Mouse (Mus musculus) v-Abl transformed pro-B cells (cell line): Measurements from ENCODE around the gene Dnah2.

ENCODE experiments used
- in situ Hi-C, 2 experiments: fragments of 400-800 bp; cut with MboI; formaldehyde crosslinking; loops; one replicate each; pipeline ENCODE4 v1.15.1; 2025; ENCODE audit not compliant: unreplicated experiment in 2 of 2

Gene Dnah2

DNA sequence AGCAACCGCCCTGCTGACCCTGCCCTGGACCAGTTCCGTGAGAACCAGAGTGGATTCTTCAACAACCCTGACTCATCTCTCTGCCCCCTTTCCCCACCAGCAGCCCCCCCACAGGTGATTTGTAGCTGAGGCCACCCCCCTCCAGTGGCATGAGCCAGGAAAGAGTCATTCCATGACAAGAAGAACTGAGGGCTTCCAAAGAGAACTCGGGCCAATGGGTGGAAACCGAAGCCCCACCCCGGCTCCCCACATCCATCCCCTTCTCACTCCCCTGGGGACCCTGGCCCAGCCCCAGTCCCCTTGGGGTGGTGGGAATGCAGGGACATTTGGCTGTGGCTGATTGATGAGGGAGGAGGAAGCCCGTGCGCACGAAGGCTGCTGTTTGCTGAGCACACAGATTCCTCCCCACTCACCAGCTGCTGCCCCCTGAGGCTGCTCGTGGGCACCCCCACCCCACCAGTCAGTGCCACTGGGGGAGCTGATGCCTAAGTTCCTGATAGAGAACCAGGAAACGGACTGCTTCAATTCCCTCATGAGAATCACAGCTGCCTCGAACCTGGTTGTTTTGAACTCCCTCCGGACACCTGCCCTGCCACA is at the start of gene Dnah2:
TSS of gene Dnah2 (minus strand) at position 51 of the 597 bp plus-strand sequence.
- in situ Hi-C loops, result no loop called here

DNA sequence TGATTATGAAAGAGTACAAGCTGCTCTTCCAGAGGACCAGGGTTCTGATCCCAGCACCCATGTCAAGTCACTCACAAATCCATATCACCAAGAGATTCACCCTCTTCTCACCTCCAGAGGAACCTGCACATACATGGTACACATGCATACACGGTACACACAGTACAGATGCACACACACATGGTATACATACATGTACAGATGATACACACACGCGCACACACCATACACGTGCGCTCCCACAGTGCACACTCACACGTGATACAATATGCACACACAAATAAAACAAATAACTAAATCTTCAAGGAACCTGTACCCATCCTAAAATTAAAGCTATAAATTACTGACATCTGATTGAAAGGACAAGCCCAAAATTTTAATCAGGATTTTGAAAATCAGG is 45.9 kb upstream of the Dnah2 start:
- in situ Hi-C loops, result no loop called here

DNA sequence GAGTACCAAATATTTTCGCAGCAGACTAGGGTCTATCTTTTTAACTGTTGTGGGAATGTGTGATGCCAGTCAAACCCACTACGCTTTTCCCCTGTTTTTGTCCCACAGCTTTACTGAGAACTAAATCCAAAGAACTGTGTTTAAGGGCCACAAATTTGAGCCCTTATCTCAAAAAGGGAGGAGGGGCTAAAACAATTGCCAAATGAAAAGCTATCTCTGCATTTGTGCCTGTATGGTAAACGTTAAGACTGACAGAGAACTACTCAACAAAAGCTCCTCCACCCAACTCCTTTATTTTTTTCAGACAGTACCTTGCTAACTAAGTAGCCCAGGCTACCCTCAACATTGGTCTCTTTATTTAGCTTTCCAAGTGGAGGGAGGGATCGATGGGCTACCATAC is 43.9 kb upstream of the Dnah2 start:
- in situ Hi-C loops, result no loop called here

DNA sequence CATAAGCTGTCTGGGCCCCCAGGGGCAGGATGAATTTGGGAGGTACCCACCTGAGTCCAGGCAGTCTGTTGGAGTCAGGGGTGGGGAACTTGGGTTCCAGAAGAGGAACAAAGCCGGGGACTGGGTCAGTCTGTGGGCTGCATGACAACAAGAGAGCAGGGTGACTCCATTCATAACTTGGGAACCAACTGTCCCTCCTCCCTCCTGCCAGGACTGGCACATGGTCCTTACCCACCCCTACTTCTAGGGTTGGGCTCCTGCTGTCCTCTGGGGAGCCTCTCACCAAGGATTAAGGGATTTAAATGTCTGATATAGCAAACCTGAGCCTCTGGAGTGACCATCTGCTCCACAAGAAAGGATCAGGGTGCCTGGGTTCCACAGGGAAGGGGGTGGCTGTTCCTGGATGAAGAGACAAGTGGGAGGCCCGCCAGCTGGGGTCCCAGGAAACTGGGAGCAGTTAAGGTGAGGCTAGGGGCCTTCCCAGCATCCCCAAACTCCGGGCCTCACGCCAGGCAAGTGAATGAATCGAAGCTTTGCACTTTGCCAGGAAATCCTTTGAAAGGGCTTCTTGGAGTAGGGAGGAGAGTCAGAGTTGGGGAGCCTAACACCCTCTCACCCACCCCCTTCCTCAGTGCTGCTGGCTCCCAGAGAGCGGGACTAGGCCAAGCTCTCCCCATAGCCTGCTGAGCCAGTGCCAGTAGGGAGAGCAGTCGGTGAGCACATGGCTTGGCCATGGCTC is 43.2 kb upstream of the Dnah2 start:
- in situ Hi-C loops, result no loop called here

DNA sequence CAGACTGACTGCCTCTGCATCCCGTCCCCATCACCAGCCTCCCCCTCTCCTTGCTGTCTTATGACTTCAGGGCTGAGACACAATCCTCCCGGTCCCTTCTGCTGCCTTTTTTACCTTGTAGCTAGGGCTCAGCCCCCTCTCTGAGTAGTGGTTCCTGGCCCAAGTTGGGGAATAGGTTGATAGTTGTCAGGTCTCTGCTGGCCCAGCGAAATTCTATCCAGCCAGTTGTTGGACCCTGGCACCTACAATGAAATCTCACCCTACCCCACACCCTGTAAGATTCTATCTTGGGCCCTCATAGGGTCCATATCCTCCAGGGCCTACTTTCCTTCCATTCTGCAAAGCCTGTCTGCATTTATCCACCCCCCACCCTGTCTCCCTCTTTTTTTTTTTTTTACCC is 42.5 kb upstream of the Dnah2 start:
- in situ Hi-C loops, result no loop called here

DNA sequence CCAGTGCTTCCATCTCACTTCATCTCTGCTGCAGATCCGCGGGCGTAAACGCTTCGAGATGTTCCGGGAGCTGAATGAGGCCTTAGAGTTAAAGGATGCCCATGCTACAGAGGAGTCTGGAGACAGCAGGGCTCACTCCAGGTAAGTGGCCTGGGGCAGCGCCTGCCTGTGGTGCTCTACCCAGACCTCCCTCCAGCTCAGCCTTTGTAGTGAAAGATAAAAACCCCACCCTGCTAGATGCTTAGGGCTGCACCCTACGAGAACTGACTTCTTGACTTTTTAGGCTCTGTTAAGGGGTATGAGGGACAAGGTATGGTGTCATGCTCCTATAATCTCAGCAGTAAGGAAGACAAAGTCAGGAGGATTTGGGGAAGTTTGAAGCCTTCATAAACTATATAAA is 41.7 kb upstream of the Dnah2 start:
- in situ Hi-C loops, result no loop called here

DNA sequence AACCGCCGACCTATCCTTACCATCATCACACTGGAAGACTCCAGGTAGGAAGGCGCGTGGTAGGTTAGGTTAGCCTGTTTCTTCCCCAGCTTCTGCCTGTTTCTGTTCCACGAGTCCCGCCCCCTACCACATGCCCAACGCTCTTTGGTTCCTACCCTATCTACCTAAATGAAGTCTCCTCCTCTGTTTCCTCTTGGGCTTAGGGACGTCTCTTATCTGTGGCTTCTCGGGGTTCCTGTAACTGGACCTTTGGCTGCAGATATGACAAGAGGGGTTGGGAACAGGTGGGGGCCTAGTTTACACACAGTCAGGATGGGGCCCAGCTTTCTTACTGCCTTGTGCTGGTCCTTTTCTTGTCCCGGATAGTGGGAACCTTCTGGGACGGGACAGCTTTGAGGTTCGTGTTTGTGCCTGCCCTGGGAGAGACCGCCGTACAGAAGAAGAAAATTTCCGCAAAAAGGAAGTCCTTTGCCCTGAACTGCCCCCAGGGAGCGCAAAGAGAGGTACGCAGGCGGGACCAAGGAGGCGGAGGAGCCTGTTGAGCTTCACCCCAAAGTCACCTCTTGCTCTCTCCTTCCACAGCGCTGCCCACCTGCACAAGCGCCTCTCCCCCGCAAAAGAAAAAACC is 40.4 kb upstream of the Dnah2 start:
- in situ Hi-C loops, result no loop called here

DNA sequence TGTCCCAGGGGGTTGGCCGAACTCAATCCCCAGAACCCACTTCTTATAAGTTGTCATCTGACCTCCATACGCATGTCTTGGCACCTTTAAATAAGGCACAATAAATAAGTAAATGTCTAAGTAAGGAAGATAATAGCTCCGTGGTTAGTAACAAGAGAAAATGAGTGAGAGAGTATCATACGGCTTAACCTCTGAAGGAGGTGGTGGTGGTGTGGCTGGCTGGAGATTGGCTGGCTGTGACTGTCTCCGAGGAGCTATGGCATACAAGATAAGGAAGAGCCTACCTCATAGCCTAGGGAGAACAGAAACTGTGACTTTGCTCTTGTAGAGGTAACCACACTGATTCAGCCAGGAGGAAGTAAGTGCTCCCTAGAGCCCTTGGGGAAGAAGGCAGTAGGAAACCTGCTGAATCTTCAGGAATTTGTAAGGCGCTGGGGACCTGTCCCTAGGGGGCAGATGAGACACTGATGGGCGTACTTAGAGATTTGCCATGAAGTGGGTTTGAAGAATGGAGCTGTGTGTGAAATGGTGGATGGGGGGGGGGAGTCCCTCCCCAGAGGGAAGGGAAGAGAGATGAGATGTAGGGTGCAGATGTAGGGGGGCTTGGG is 36.9 kb upstream of the Dnah2 start:
- in situ Hi-C loops, result no loop called here

DNA sequence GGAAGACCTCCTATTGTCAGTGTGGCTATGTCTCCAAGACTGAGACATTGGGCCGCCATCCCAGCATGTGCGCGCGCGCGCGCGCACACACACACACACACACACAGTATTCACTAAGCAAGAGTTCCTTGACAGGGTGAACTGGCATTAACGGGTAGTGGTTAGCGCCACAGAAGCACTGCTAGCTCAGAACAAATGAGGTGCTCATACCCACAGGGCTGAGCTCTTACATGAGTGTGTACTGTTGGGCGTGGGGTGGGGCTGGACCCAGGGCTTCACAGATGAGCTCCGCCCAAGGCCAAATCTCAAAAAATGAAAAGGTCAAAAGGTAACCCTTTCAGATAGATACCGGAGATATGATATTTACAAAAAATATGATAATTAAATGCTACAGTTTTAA is 36.0 kb upstream of the Dnah2 start:
- in situ Hi-C loops, result no loop called here

DNA sequence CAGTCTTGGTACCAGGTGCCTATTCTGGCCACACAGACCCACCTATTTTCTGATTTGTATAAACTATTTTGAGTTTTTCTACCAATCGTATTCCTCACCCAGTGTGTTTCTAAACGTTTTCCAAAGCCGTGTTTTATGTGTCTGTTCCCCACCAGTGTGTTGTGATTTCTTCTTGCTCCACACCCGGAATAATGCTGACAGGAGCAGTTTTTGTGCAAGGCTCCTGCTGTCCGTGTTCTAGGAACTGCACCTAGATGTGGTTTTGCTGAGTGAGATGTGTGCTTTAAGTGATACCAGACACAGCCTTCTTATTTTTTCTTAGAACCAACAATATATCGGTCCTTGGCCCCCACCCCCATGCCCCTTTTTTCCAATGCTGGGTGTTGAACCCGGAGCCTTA is 35.1 kb upstream of the Dnah2 start:
- in situ Hi-C loops, result no loop called here

DNA sequence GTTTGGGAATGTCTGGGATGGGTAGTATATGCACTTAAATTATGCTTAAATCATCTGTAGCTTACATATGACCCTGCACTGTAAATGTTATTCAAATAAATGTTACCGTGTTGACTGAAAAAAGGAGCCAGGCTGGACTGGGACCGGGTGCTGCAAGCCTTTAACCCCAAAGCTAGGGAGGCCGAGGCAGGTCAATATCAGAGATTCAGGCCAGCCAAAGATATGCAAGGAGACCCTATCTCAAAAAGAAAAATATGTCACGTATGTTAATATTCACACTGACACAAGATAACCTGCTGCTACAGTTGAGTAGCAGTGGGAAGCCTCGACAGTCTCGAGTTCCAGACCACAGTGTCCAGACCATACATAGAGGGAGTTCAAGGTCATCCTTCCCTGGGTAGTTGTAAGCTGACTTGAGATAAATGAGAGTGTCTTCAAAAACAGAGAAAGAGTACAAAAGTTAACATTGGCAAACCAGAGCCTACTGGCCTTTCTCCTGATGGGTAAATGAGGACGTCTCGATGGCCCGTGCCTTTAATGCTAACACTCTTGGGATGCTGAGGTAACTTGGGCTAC is 33.4 kb upstream of the Dnah2 start:
- in situ Hi-C loops, result no loop called here

DNA sequence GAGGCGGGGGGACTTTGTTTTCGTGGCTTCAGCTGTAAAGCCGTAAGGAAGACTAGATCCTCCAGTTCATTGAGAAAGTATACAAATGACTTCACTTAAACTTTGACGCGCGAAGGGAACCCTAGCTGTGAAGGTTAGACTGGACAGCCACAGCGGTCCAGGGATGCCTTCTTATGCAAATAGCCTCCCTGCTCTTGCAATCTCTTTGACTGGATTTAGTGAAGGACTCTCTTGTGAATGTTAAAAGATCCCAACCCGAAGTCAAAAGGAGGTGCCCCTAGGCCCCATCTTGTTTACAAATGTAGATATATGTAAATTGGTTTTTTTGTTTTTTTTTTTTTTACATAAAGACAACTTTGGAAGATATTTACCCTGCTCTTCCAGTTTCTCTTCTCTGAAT is 32.9 kb upstream of the Dnah2 start:
- in situ Hi-C loops, result no loop called here

DNA sequence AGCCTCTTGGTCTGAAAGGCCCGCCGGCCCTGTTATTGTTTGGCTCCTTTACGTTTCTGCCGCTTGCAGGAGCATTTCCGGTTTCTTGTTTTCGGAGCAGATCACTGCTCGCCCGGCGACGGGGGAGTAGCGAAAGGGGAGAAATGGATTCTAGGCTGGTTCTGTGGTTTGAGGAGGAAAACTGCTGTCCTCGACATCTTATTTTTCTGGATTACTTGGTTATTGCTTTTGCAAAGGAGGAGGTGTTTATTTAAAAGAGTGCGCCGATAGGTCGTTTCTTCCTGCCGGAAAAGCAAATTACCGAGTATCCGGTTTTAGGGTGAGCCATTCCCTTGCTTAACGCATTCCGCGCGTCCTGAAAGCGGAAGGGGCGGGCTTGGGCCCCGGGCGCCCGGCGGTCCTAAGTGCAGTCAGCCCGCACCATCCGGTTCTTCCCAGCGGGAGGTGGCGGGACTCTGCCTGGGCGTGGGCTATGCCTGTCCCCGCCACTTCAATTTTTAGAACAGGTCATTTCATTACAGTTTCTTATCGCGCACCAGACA is 32.3 kb upstream of the Dnah2 start:
- in situ Hi-C loops, result no loop called here

DNA sequence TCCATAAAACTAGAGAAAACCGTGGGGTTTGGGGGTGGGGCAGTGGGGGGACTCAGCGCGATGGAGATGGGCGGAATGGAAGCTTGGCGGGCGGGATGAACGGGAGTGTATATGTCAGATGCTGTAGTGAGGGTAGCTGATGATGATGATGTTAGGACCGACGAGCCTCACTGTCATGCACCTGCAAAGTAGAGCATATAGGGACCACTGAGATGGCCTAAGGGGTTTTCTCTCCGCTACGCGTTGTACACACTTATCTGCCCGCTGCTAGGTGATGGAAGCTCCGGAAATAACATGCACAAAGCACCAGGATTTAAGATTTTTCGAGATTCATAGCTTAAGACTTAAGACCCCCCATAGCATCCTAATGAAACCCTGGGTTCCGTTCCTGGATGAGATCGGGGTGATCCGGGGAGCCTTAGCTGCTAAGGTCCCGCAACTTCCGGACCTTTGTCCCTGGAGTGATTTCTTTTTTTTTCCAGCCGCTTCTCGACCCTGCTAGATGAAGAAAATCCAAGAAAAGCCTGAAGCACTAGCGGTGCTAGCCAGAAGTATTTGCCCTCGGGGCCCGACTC is 31.7 kb upstream of the Dnah2 start:
- in situ Hi-C loops, result no loop called here

DNA sequence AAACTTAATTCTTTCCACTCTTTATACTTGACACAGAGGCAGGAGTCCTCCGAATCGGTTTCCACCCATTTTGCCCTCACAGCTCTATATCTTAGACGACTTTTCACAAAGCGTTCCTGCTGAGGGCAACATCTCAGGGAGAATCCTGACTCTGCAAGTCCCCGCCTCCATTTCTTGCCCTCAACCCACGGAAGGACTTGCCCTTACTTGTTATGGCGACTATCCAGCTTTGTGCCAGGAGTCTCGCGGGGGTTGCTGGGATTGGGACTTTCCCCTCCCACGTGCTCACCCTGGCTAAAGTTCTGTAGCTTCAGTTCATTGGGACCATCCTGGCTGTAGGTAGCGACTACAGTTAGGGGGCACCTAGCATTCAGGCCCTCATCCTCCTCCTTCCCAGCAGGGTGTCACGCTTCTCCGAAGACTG is 31.2 kb upstream of the Dnah2 start, which contains the start of the genes Wrap53 and Trp53:
TSS of gene Wrap53 (minus strand) at position 165 of the 424 bp plus-strand sequence.
TSS of gene Trp53 (plus strand) at position 269 of the 424 bp plus-strand sequence.
- in situ Hi-C loops, result no loop called here

DNA sequence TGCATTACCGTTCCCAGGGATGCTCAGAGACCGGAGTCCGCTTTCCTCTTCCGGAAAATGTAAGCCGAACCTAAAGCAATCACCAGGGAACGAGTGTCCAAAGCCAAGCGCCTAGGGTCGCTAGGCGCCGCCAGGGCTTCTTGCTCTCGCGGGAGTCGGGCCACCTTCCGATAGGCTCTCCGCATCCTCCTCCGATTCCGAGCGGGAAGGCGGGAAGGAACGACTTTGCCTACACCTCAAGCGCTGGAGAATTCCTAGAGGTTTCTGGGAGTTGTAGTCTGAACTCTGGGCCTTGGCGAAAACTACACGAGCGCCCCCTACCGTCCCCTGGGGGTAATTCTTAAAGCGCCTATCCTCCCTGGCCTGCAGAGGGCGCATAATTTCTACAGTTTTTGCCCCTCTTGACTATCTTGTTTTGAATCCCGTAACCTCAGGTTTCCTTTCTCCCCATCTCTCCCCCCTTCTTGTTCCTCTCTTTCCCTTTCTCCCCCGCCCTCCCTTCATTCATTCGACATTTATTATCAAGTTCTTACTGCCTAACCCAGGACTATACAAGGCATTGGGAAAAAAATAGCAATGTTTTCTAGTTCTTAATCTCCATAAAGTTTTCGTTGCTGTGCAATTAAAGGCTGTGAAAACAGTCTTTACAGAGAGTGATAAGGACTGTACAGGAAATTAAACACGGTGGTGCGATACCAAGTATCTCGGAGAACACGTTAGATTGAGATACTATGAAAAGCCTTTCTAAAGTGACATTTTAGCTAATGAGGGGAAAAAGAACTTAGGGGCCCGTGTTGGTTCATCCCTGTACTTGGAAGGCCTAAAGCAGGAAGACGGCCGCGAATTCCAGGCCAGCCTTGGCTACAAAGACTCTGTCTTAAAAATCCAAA is 30.5 kb upstream of the Dnah2 start:
- in situ Hi-C loops, result loop anchor here (5.0 kb wide), 1 partner anchor 33 kb away; no protein-coding TSS in a partner anchor

DNA sequence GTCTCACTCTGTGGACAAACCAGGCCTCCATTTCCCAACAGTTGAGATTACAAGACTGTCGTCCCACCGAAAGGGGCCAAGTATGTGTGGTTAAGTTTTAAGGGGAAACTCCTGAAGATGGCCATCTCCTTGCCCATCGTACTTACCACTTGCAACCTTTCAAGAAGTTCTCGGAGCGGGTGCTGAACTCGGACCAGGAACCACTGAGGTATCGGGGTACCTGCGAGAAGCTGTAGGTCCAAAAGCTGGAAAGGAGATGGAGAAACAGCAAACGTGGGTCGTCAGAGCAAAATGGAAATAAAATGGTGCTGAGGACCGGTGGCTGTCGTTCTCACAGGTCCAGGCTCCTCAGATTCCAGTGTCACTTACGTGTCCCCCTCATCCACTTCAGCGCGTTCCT is 29.4 kb upstream of the Dnah2 start:
- in situ Hi-C loops, result loop anchor here (5.0 kb wide), 1 partner anchor 34 kb away; no protein-coding TSS in a partner anchor

DNA sequence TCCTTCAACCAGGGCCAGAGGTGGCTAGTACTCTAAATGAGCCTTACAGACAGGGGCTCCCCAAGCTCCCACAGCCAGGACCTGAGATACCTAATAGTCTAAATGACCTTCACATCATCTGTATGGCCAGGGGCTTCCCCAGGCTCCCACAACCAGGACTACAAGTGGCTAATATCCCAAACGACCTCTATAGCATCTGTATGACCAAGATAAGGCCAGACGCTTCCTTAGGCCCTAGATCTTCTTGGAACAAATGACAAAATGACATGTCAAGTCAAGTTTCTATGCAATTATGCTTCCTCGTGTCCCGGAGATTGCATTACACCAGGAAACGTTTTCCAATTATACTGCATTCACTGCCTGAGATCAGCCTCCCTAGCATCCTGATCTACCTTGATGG is 27.4 kb upstream of the Dnah2 start:
- in situ Hi-C loops, result loop anchor here (5.0 kb wide), 1 partner anchor 36 kb away; no protein-coding TSS in a partner anchor

DNA sequence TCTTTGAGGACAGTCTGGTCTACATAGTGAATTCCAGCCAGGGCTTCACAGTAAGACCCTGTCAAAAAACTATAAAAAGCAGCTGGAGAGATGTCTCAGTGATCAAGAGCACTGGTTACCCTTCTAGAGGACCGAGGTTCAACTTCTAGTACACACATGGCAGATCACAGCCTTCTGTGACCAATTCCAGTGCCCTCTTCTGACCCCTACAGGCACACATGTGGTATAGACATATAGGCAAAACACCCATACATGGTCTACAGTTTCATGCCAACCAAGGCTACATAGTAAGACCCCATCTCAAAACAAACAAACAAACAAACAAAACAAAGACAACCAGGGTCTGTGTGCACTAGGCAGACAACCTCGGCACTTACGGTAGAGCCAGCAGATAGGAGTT is 26.3 kb upstream of the Dnah2 start:
- in situ Hi-C loops, result loop anchor here (5.0 kb wide), 1 partner anchor 37 kb away; no protein-coding TSS in a partner anchor
